Mouse (Mus musculus) adipose tissue, adult 10 weeks (tissue): ENCODE data around the gene Scaf4. TPM values are rescaled to one million over a fixed set of nuclear protein-coding genes. Genes with fewer than 3 reads are reported as not detected.

ENCODE experiments used
- polyA plus RNA-seq: library from polyadenylated mRNA; stranded (reverse); fragments of 350-450 nt; fragmentation: Illumina TruSeq; extraction: RNeasy Lipid Tissue Mini Kit (QIAGEN cat#74804); gene quantifications from one replicate; pipeline ENCODE4 v1.2.3, GENCODE M21; 2014; ENCODE audit warnings: low read depth, low replicate concordance

Scaf4 gene
- 25.6 TPM for polyA plus RNA-seq

DNA sequence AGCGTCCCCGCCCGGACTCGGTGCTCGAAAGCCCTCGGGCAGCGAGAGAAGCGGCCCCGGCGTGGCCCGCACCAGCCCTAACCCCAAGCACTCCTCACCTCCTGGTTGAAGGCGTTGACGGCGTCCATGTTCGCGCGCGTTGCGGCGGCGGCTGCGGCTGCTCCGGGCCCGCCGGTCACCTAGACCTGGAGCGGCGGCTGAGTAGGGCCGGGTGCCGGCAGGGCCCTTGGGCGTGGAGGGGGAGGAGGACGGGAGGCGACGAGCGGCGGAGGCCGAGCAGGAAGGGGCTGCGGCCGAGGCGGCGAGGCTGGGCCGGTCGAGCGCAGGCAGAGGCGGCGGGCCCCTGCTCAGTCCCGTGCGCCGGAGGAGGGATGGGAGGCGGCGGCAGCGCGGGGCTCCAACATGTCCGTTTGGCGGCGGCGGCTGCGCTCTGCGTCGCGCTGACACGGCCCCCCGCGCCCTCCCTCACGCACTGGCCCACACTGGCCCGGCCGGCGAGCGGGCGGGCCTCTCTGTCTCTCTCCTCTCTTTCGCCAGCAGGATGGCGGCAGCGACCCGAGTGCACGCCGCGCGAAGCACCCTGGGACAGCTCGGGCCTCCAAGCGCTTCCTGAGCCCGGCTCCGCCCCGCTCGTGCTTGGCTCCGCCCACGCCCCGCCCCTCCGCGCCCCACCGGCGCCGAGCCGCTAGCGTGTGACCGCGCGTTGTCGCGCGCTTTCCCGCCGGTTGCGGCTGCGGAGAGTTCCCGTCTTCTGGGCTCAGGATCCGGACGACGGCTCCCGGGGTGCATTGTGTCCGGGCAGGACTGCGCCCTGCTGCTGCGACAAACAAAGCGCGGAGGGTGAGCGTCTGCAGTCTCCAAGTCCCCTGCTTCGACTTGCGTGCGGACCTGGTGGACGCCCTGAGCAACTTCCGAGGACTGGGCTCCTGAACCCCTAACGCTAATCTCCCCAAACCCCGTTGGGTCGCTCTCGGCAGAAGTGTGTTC lies at the start of gene Scaf4:
Gene Scaf4, minus strand, starts transcription at position 599 of the 987 bp plus-strand sequence.

DNA sequence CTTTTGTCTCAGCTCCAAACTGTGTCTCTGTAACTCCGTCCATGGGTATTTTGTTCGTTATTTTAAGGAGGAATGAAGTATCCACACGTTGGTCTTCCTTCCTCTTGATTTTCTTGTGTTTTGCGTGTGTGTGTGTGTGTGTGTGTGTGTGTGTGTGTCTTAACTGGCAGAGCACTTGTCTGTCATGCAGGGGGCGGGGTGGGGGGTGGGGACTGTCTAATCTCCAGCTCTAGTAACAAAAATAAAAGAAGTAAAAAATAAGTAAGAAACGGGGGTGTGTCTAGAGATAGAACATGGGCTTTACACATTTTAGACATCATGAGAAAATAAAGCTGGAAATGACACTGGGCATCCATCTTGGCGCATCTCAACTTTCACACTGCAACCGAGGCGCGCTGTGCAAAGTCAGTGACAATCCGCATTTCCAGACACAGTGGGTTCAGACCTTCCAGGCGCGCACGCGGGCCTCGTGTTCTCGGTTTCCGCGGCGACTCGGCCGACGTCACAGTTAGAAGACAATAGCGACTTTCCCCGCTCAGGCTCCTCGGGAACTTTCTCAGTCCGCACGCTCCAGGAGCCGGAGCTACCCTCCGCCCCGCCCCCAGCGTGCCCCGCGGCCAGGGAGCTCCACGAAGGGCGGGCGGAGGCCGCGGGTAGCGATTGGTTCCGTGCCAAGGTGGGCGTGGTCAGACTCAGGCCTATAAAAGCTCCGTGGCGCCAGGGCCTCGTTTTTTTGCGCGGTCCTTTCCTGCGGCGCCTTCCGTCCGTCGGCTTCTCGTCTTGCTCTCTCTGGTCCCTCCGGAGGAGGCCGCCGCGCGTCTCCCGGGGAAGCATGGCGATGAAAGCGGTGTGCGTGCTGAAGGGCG lies 64.0 kb downstream of the Scaf4 start, which contains the start of gene Sod1:
Gene Sod1, plus strand, starts transcription at position 729 of the 866 bp plus-strand sequence.

Other genes starting within 250 kb of the Scaf4 start
- gene Tiam1, start 140.7 kb downstream of the Scaf4 start, polyA plus RNA-seq, result 8.9 TPM
- 982 TPM for gene Sod1, start 63.7 kb downstream of the Scaf4 start, polyA plus RNA-seq
- 4.5 TPM for gene Hunk, start 101.5 kb upstream of the Scaf4 start, polyA plus RNA-seq